Mouse (Mus musculus) cerebellum, adult 9-10 months (tissue): ENCODE data around the gene Akap14.
"Not testable (repeated sequence)": the region's sequence is repeated elsewhere in the genome, so short reads cannot be mapped to it uniquely, and the experiment has no call there.

Source experiments
- DNase-seq: peaks from one replicate; pipeline ENCODE4 v3.0.0; 2022

Gene Akap14

DNA sequence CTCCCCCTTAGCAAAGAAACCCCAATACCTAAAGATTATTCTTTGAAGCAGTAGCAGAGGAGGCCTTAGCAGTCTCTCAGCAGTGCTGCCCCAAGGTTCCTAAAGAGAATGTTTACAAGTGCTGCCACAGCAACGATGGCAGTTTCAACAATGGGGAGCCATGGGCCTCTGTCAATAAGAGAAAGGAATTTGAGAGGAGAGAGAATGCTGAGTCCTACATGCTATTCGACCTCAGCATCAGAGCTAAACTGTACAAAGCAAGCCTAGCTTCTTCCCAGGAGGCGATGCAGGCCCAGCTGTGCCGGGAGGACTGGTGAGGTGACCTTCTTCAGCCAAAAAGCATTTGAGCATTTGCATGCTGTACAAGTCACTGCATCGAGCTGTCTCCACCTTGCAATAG, at the start of gene Akap14:
TSS of gene Akap14 (minus strand) at position 101 of the 400 bp plus-strand sequence.
- no peak for DNase-seq

DNA sequence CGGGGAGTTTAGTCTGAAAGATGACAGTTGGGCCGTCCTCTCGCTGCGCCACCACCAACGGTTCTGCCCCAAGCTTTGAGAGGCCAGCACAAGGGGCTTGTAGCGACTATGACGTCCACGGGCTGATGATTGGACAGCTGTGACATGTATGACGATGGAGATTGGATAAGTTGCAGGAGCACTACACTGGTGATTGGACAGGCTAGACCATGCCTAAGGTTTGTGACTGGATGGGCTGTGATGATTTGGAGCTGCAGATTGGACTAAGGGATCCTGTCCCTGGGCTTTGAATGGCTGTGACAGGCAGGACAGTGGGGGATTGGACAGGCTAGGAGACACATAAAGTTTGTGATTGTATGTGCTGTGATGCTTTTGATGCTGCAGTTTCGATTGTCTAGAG, 42.3 kb upstream of the Akap14 start, which contains the start of gene Gm9:
TSS of gene Gm9 (minus strand) at position 101 of the 400 bp plus-strand sequence.
- no peak for DNase-seq

GRCm38 (mm10) chrX:37198676-37199075, 30.0 kb upstream of the Akap14 start:
- DNase-seq = no peak

- no peak for DNase-seq
Measured at GRCm38 (mm10) chrX:37191744-37192379, 23.2 kb upstream of the Akap14 start.

DNA sequence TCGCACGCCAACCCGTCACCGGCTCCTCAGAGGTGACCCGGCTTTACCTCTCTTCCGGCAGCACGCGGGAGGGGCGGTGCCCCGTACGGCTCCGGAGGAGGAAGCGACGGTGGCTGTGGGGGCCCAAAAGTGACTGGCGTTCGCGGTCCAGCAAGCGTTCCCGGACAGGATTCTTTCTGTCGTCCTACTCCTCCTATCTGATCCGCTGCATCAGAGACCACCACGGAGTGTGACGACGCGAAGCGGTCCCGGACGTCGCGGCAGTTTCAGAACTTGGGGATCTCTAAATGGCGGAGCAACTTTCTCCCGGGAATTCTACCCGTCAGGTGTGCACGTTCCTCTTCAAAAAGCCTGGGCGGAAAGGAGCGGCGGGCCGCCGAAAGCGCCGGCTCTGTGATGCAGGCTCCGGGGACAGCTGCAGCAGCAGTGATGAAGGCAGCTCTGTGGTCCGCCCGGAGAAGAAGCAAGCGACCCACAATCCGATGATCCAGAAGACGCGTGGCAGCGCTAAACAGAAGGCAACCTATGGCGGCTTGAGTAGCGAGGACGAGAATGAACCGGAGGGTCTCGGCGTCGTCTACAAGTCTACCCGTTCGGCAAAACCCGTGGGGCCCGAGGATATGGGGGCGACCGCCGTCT, 22.6 kb upstream of the Akap14 start, which contains the start of the genes Ndufa1 and Rnf113a1:
TSS of gene Ndufa1 (minus strand) at position 59 of the 639 bp plus-strand sequence.
TSS of gene Rnf113a1 (plus strand) at position 141 of the 639 bp plus-strand sequence.
- DNase-seq = peak; percentile 79

GRCm38 (mm10) chrX:37190755-37191104, 22.1 kb upstream of the Akap14 start:
- DNase-seq = no peak

- DNase-seq = not testable (repeated sequence)
Measured at GRCm38 (mm10) chrX:37184401-37184800, 15.8 kb upstream of the Akap14 start.

DNA sequence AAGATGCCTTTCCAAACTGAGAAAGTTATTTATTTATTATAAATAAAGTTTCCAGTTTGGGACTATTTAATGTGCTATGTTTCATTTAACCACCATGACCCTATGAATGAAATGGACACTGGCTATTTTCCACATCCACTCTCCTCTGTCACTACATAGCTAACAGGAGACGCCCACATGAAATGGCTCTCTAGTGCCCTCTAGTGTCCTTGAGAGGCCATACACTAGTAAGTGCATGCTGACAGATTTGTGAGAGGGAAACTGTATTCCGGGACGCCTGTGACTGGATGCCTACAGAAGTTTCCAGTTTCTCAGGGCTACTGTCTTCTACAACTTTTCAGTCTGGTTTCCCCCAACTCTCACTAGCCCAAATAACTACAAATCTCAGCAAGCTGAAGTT, 1.6 kb downstream of the Akap14 start:
- DNase-seq = peak; percentile 36

- DNase-seq = no peak
Measured at GRCm38 (mm10) chrX:37163115-37163514, 5.5 kb downstream of the Akap14 start.

DNA sequence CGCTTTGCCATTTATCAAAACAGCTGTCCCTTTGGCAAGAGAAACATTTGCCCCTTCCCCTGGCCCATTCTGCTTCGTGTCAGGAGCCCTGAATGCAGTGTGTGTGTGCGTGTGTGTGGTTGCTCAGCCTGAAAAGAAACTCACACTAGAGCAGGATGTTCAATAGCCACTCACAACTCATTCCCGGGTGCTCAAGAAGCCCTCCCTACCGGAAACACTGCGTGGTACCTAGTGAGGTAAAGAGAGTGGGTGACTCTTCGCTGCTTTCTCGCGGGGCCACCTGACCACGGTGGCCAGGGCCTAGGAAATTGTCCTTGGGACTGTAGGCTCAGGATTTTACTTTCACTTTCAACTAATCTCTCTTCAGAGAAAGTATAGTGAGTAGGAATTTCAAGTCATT, 7.5 kb downstream of the Akap14 start:
- no peak for DNase-seq

- DNase-seq = peak; percentile 7
Measured at GRCm38 (mm10) chrX:37157839-37158238, 10.8 kb downstream of the Akap14 start.

GRCm38 (mm10) chrX:37144954-37145353, 23.7 kb downstream of the Akap14 start:
- no peak for DNase-seq

DNA sequence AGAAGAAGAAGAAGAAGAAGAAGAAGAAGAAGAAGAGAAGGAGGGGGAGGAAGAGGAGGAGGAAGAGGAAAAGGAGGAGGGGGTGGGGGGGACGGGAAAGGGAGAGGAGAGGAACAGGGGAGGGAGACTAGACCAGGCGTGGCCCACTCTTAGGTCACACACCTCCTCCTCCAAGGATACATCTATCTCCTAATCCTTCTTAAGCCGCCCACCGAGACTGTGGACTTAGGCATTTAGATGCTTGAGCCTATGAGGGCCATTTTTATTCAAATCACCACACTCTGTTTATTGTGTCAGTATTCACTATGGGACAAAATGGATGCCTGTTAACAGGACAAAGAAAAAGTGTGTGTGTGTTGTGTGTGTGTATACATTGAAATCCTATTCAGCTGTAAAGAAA, 24.1 kb downstream of the Akap14 start:
- DNase-seq = not testable (repeated sequence)

DNA sequence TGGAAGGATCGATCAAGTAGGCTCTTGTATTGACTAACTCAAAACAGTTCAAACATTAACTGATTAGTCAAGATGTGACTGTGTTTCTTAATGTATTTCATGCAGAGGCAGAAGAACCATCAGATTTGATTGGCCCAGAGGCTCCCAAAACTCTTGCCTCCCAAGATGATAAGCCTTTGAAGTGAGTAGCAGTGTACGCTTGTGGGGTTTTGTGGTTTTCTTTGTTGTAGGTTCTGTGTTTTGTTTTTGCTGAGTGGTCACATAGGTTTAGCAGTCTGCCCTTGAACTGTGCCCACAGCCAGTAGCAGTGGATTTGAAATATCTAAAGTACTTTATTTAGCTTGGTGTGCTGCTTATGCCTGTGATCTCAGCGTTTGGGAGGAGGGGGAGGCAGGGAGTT, 26.9 kb downstream of the Akap14 start:
- no peak for DNase-seq

DNA sequence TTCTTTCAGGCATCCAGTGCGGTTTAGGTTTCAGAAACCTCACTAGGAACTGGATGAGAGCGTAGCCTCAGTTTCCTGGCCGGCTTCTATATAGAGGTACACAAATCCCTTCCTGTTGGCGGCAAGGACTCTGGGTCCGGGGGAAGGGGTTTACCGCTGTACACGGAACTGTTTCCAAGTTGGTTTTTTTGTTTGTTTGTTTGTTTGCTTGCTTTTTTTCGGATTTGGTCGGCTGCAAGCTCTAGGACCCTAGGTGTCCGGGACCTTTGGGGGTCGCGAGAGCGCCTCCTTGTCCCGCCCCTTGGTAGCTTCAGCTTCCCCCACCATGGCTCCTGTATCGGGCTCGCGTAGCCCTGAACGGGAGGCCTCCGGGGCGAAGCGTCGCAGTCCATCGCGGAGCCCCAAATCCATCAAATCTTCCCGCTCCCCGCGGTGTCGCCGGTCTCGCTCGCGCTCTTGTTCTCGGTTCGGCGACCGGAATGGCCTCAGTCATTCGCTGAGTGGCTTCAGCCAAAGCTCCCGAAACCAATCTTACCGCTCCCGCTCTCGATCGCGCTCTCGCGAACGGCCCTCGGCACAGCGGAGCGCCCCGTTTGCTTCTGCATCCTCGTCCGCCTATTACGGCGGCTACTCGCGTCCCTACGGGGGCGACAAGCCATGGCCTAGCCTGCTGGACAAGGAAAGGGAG, 41.8 kb downstream of the Akap14 start, which contains the start of gene Nkap:
TSS of gene Nkap (plus strand) at position 125 of the 688 bp plus-strand sequence.
- peak; percentile 81 for DNase-seq

- DNase-seq = no peak
Measured at GRCm38 (mm10) chrX:37125511-37125910, 43.1 kb downstream of the Akap14 start.

DNA sequence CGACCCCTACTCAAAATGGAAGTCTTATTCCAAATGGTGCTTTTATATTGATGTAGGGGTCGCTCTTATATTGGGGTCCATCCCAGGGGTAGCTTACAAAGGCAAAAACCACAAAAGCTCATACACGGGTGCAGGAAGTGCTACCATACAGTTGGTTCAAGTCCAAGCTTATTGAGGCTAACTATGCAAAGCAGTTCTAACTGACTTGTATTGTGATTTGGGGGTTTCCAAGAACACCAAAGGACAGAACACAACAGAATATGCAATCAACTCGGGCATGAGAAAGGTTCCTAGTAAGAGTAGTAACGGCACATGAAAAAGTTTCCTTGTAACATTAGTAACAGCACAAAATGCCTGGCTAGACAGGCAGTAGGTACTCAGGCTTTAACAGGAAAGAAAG, 48.4 kb downstream of the Akap14 start:
- DNase-seq = no peak

DNA sequence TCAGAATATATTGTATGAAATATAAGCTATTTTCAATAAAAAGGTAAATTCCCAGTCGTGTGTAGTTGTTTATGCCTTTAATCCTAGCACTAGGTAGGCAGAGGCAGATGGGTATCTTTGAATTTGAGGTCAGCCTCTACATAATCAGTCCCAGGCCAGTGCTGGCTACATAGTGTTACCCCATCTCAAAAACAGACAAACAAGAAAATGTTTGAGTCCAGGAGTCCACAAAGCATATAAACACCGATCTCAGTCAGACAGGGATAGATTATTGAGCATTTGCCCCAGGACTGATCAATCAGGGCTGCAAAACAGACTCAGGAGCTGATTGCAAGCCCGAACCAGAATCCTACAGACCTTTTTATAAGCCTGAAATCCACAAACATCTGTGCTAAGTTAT, 49.1 kb downstream of the Akap14 start:
- no peak for DNase-seq

DNA sequence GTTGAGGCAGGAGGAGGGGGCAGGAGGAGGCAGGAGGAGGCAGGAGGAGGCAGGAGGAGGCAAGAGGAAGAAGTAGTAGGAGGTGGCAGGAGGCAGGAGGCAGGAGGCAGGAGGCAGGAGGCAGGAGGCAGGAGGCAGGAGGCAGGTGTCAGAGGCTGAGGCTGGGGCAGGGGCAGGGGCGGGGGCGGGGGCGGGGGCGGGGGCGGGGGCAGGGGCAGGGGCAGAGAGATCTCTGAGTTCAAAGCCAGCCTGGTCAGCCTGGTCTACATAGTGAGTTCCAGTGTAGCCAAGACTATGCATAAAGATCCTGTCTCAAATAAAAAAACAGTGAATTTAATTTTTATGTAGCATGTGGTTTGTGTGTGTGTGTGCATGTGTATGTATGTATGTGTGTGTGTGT, 51.6 kb downstream of the Akap14 start:
- no peak for DNase-seq

GRCm38 (mm10) chrX:37110881-37111193, 57.8 kb downstream of the Akap14 start:
- DNase-seq = no peak

DNA sequence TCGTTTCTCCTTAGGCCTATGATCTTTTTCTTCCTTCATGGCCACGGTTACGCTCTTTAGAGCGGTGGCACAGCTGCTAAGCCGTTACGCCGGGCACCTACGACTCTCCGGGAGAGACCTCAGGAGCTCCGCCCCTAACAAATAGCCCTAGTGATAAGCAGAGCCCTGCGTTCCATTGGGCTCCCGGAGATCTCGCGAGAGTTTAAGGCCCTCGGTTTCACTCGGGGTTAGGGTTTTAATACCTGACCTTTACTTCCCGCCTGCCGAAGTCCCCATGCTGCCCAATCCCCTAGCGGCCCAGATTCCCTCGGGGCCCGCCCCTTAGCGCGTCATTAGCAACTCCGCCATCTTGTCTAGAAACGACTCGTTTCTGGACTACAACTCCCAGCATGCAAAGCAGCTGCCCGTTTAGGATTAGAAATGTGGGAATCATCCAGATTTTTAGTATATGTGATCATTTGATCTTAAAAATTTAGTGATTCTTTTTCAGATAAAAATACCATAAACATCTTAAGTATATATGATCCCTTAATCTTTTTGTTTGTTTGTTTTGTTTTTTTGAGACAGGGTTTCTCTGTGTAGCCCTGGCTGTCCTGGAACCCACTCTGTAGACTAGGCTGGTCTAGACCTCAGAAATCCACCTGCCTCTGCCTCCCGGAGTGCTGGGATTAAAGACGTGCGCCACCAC, 58.3 kb downstream of the Akap14 start, which contains the start of gene Upf3b:
TSS of gene Upf3b (minus strand) at position 130 of the 688 bp plus-strand sequence.
- DNase-seq = peak; percentile 95

DNA sequence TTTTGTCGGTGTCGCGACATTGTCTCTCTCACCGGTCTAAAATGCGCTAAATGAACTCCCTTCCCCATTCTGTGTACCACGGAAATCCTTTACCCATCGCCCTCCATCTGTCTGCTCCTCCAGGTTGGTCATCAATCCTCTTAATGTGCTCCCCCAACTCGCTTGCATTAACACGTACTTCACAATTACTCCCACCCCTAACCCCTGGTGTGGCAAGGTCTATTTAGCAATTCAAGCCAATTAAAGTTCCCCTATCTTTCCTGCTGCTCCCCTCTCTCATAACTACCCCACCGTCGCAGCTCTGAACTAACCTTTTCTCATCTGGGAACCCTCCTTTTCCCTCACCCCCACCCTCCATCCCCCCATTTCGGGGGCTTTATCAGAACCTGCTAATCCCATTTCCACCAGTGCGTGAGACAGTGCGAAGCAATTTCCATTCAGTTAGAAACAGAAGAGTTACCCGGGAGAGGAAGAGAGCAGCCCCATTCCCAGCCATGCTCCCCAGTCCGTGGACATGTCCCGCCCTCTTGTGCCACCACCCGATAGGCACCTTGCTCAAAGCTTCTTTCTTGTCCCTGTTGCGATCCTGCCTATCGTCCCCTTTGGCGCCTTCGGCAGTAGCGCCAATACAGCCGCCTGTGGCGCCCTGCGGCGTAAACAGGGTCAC, 59.0 kb downstream of the Akap14 start:
- DNase-seq = no peak

GRCm38 (mm10) chrX:37103826-37104225, 64.8 kb downstream of the Akap14 start:
- no peak for DNase-seq
